ENCODE assay signal across 11 mouse cellular contexts in genomic region chr15:56858627-56859334, GRCm38 (mm10).
A peak's percentile ranks its signal among the peaks of the same experiment; 100 is the strongest.
DNase-seq lines count a peak whose midpoint lies in the region; ATAC-seq and TF ChIP-seq lines count a peak whose summit lies in the region.
"Had no signal": no experiment of that assay in that cellular context is flagged by ENCODE, and none has a peak within 500 bp of the region (broad histone marks: within the 10 kb centered on the region; RNA-seq: fewer than 3 reads in every experiment).

No protein-coding gene starts in this region.

- 0 out of 2 replicates have a peak, but pooled peaks cover 8% of the 10 kb centered on the region for H3K27me3 ChIP-seq in midbrain, embryonic 12.5 days
- no peaks in the 10 kb centered on the region for H3K27me3 ChIP-seq in midbrain, embryonic 14.5 days (ENCODE audit: control insufficient read depth, insufficient read depth, low read length)
- H3K27me3 ChIP-seq in forebrain, embryonic 13.5 days, result no peaks in the 10 kb centered on the region
- H3K27me3 ChIP-seq: heart, embryonic 12.5 days; neural tube, embryonic 13.5 days had no signal

- no peaks in the 10 kb centered on the region for H3K9me3 ChIP-seq in midbrain, embryonic 12.5 days
- no peaks in the 10 kb centered on the region for H3K9me3 ChIP-seq in midbrain, embryonic 14.5 days (ENCODE audit: control insufficient read depth, low read length)
- no peaks in the 10 kb centered on the region for H3K9me3 ChIP-seq in forebrain, embryonic 13.5 days (replicated peaks)
- H3K9me3 ChIP-seq: heart, embryonic 12.5 days; neural tube, embryonic 13.5 days had no signal

- no peak overlapping the region for H3K4me2 ChIP-seq in midbrain, embryonic 12.5 days (replicated peaks)
- no peak overlapping the region for H3K4me2 ChIP-seq in midbrain, embryonic 14.5 days (ENCODE audit: low read length)
- no peak overlapping the region for H3K4me2 ChIP-seq in forebrain, embryonic 13.5 days
- H3K4me2 ChIP-seq: heart, embryonic 12.5 days; neural tube, embryonic 13.5 days had no signal

- ATAC-seq in midbrain, embryonic 12.5 days (ENCODE audit: low FRiP score, low read depth), result peak; percentile 50; the same call in 1 of the 2 replicates
- no peak for ATAC-seq in midbrain, embryonic 14.5 days (ENCODE audit: low FRiP score, low TSS enrichment)
- no peak for ATAC-seq in forebrain, embryonic 13.5 days
- ATAC-seq: inflammation-experienced regulatory T-cells, adult 6 months had no signal

- TF ChIP-seq CTCF in embryonic fibroblast, embryonic 13.5 days (IDR thresholded peaks at IDR 0.05; ENCODE audit: borderline replicate concordance, insufficient read depth, low read length), result no peak

- H3K4me3 ChIP-seq in midbrain, embryonic 12.5 days, result no peak overlapping the region
- no peak overlapping the region for H3K4me3 ChIP-seq in midbrain, embryonic 14.5 days (replicated peaks; ENCODE audit: low read depth, low read length)
- no peak overlapping the region for H3K4me3 ChIP-seq in embryonic fibroblast, embryonic 13.5 days (ENCODE audit: insufficient read depth, low read length)
- no peak overlapping the region for H3K4me3 ChIP-seq in forebrain, embryonic 13.5 days
- H3K4me3 ChIP-seq: heart, embryonic 12.5 days; neural tube, embryonic 13.5 days had no signal

- no peak overlapping the region for H3K9ac ChIP-seq in midbrain, embryonic 12.5 days (replicated peaks)
- no peak overlapping the region for H3K9ac ChIP-seq in midbrain, embryonic 14.5 days (replicated peaks; ENCODE audit: low read length)
- H3K9ac ChIP-seq in forebrain, embryonic 13.5 days, result no peak overlapping the region
- H3K9ac ChIP-seq: heart, embryonic 12.5 days; liver, embryonic 14.5 days; neural tube, embryonic 13.5 days had no signal

- DNase-seq in heart, postnatal 4 days, result peak; percentile 35
- no peak for DNase-seq in heart, adult 9 months (ENCODE audit: low spot score in 2 of 2)
- no peak for DNase-seq in midbrain, embryonic 14.5 days
- DNase-seq in telencephalon, adult 2 months (ENCODE audit: low read depth, low spot score), result peak; percentile 15

- WGBS in midbrain, embryonic 12.5 days, result 44% methylated on average over 4 of the region's 4 CpGs
- WGBS in midbrain, embryonic 14.5 days, result 33% methylated on average over 4 of the region's 4 CpGs
- WGBS in forebrain, embryonic 13.5 days, result 71% methylated on average over 4 of the region's 4 CpGs

- H3K4me1 ChIP-seq in midbrain, embryonic 12.5 days, result peaks cover 8% of the 10 kb centered on the region; the same call in 1 of the 2 replicates
- H3K4me1 ChIP-seq in midbrain, embryonic 14.5 days (ENCODE audit: control insufficient read depth, insufficient read depth, low read length), result 0 out of 2 replicates have a peak, but pooled peaks cover 3% of the 10 kb centered on the region
- H3K4me1 ChIP-seq in embryonic fibroblast, embryonic 13.5 days (ENCODE audit: control insufficient read depth, insufficient read depth, low read length), result no peaks in the 10 kb centered on the region; the same call in 1 of the 2 replicates
- H3K4me1 ChIP-seq in forebrain, embryonic 13.5 days, result no peaks in the 10 kb centered on the region

- no peaks in the 10 kb centered on the region for H3K36me3 ChIP-seq in midbrain, embryonic 12.5 days
- H3K36me3 ChIP-seq in midbrain, embryonic 14.5 days (ENCODE audit: control insufficient read depth, insufficient read depth, low read length), result no peaks in the 10 kb centered on the region
- H3K36me3 ChIP-seq in forebrain, embryonic 13.5 days (ENCODE audit: poor library complexity, severe bottlenecking), result no peaks in the 10 kb centered on the region
- H3K36me3 ChIP-seq: heart, embryonic 12.5 days; neural tube, embryonic 13.5 days had no signal

- TF ChIP-seq POLR2A in embryonic fibroblast, embryonic 13.5 days (IDR thresholded peaks at IDR 0.05; ENCODE audit: low read depth, low read length), result no peak

- H3K27ac ChIP-seq in midbrain, embryonic 12.5 days (replicated peaks), result no peak overlapping the region
- no peak overlapping the region for H3K27ac ChIP-seq in midbrain, embryonic 14.5 days (replicated peaks; ENCODE audit: low read depth, low read length)
- peak overlapping the region; percentile 67 for H3K27ac ChIP-seq in embryonic fibroblast, embryonic 13.5 days (ENCODE audit: insufficient read depth, low read length)
- H3K27ac ChIP-seq in forebrain, embryonic 13.5 days, result no peak overlapping the region
- H3K27ac ChIP-seq: liver, embryonic 14.5 days; neural tube, embryonic 13.5 days had no signal

Comparison
In these comparisons a context has a peak if more than half of its experiments do, and no peak if none do; other contexts are left out.
1. DNase-seq: peak in heart, postnatal 4 days (single experiment) and telencephalon, adult 2 months (single experiment); none in heart, adult 9 months (0 of 2) and midbrain, embryonic 14.5 days (single experiment).